Mouse (Mus musculus): Measurements from ENCODE around the gene Kif1b.
"Not testable (repeated sequence)": the region's sequence is repeated elsewhere in the genome, so short reads cannot be mapped to it uniquely, and the experiment has no call there.

The Kif1b gene

GRCm38 (mm10) chr4:149220042-149220473, 87.4 kb downstream of the Kif1b start:
- DNase-seq (ENCODE audit: low spot score): no peak

- no peak for DNase-seq (ENCODE audit: low spot score)
These were observed 88.0 kb downstream of the Kif1b start for GRCm38 (mm10) chr4:149219401-149220041.

- DNase-seq (ENCODE audit: low spot score): no peak
These were observed 89.0 kb downstream of the Kif1b start for GRCm38 (mm10) chr4:149218476-149218875.

- no peak for DNase-seq (ENCODE audit: low spot score)
These were observed 91.5 kb downstream of the Kif1b start for GRCm38 (mm10) chr4:149215982-149216381.

GRCm38 (mm10) chr4:149215397-149215796, 92.1 kb downstream of the Kif1b start:
- no peak for DNase-seq (ENCODE audit: low spot score)

GRCm38 (mm10) chr4:149214468-149214867, 93.0 kb downstream of the Kif1b start:
- DNase-seq (ENCODE audit: low spot score): not testable (repeated sequence)

GRCm38 (mm10) chr4:149213466-149213865, 94.0 kb downstream of the Kif1b start:
- DNase-seq (ENCODE audit: low spot score): no peak

- not testable (repeated sequence) for DNase-seq (ENCODE audit: low spot score)
These were observed 96.1 kb downstream of the Kif1b start for GRCm38 (mm10) chr4:149211441-149211840.

GRCm38 (mm10) chr4:149202467-149202866, 105.0 kb downstream of the Kif1b start:
- no peak for DNase-seq (ENCODE audit: low spot score)

- no peak for DNase-seq (ENCODE audit: low spot score)
These were observed 106.4 kb downstream of the Kif1b start for GRCm38 (mm10) chr4:149201110-149201509.

GRCm38 (mm10) chr4:149197180-149197579, 110.3 kb downstream of the Kif1b start:
- no peak for DNase-seq (ENCODE audit: low spot score)

- no peak for DNase-seq (ENCODE audit: low spot score)
These were observed 116.4 kb downstream of the Kif1b start for GRCm38 (mm10) chr4:149191103-149191502.

GRCm38 (mm10) chr4:149188563-149188962, 118.9 kb downstream of the Kif1b start:
- DNase-seq (ENCODE audit: low spot score): no peak

GRCm38 (mm10) chr4:149182755-149183154, 124.7 kb downstream of the Kif1b start:
- DNase-seq (ENCODE audit: low spot score): peak; percentile 58

GRCm38 (mm10) chr4:149182192-149182591, 125.3 kb downstream of the Kif1b start:
- peak; percentile 53 for DNase-seq (ENCODE audit: low spot score)

- peak; percentile 72 for DNase-seq (ENCODE audit: low spot score)
These were observed 127.9 kb downstream of the Kif1b start for GRCm38 (mm10) chr4:149179573-149179972.

GRCm38 (mm10) chr4:149179160-149179559, 128.3 kb downstream of the Kif1b start:
- peak; percentile 74 for DNase-seq (ENCODE audit: low spot score)

- no peak for DNase-seq (ENCODE audit: low spot score)
These were observed 129.2 kb downstream of the Kif1b start for GRCm38 (mm10) chr4:149178328-149178727.

- DNase-seq (ENCODE audit: low spot score): no peak
These were observed 130.4 kb downstream of the Kif1b start for GRCm38 (mm10) chr4:149177046-149177445.

GRCm38 (mm10) chr4:149176645-149177044, 130.8 kb downstream of the Kif1b start:
- DNase-seq (ENCODE audit: low spot score): no peak

- peak; percentile 22 for DNase-seq (ENCODE audit: low spot score)
These were observed 133.8 kb downstream of the Kif1b start for GRCm38 (mm10) chr4:149173661-149174060.

- peak; percentile 93 for DNase-seq (ENCODE audit: low spot score)
These were observed 134.8 kb downstream of the Kif1b start for GRCm38 (mm10) chr4:149172666-149173065.

- peak; percentile 55 for DNase-seq (ENCODE audit: low spot score)
These were observed 135.4 kb downstream of the Kif1b start for GRCm38 (mm10) chr4:149172083-149172482.

- DNase-seq (ENCODE audit: low spot score): peak; percentile 86
These were observed 135.9 kb downstream of the Kif1b start for GRCm38 (mm10) chr4:149171581-149171981.
